Mouse (Mus musculus) forelimb bud, embryonic 11.5 days (tissue): Measurements from ENCODE around the gene Arpc2.

Source experiments
- DNase-seq: peaks from one replicate; pipeline ENCODE4 v3.0.0-alpha.2; 2012; ENCODE audit warnings: low read depth, low spot score

Gene Arpc2

GRCm38 (mm10) chr1:74239162-74239561 lies 3.3 kb downstream of the Arpc2 start:
- DNase-seq = no peak

GRCm38 (mm10) chr1:74239618-74240017 lies 3.7 kb downstream of the Arpc2 start:
- DNase-seq = no peak

- DNase-seq = no peak
Observed at GRCm38 (mm10) chr1:74240311-74240710, 4.4 kb downstream of the Arpc2 start.

- DNase-seq = no peak
Observed at GRCm38 (mm10) chr1:74240832-74241231, 4.9 kb downstream of the Arpc2 start.

GRCm38 (mm10) chr1:74245525-74245924 lies 9.6 kb downstream of the Arpc2 start:
- DNase-seq = no peak

GRCm38 (mm10) chr1:74248799-74249198 lies 12.9 kb downstream of the Arpc2 start:
- no peak for DNase-seq

- DNase-seq = no peak
Observed at GRCm38 (mm10) chr1:74249331-74249980, 13.6 kb downstream of the Arpc2 start.

GRCm38 (mm10) chr1:74250096-74250495 lies 14.2 kb downstream of the Arpc2 start:
- DNase-seq = no peak

- no peak for DNase-seq
Observed at GRCm38 (mm10) chr1:74255704-74256345, 19.9 kb downstream of the Arpc2 start.

- no peak for DNase-seq
Observed at GRCm38 (mm10) chr1:74256782-74257181, 20.9 kb downstream of the Arpc2 start.

- DNase-seq = no peak
Observed at GRCm38 (mm10) chr1:74262510-74262909, 26.6 kb downstream of the Arpc2 start.

GRCm38 (mm10) chr1:74268750-74269149 lies 32.9 kb downstream of the Arpc2 start:
- DNase-seq = no peak

- DNase-seq = no peak
Observed at GRCm38 (mm10) chr1:74271659-74272058, 35.8 kb downstream of the Arpc2 start.

- no peak for DNase-seq
Observed at GRCm38 (mm10) chr1:74275015-74275414, 39.1 kb downstream of the Arpc2 start.

GRCm38 (mm10) chr1:74277041-74277440 lies 41.2 kb downstream of the Arpc2 start:
- no peak for DNase-seq

- no peak for DNase-seq
Observed at GRCm38 (mm10) chr1:74277883-74278537, 42.1 kb downstream of the Arpc2 start.

- DNase-seq = no peak
Observed at GRCm38 (mm10) chr1:74278538-74278937, 42.7 kb downstream of the Arpc2 start, which contains the start of gene Gpbar1. Gene Gpbar1 (plus strand): TSS chr1:74278550.

- DNase-seq = no peak
Observed at GRCm38 (mm10) chr1:74278988-74279387, 43.1 kb downstream of the Arpc2 start.

- no peak for DNase-seq
Observed at GRCm38 (mm10) chr1:74280591-74281325, 44.9 kb downstream of the Arpc2 start.

- DNase-seq = no peak
Observed at GRCm38 (mm10) chr1:74281372-74281771, 45.5 kb downstream of the Arpc2 start.

GRCm38 (mm10) chr1:74281886-74282285 lies 46.0 kb downstream of the Arpc2 start:
- DNase-seq = no peak
